Mouse (Mus musculus) neural tube, embryonic 15.5 days (tissue): ENCODE data around the gene Ldlrad1. TPM values are rescaled to one million over a fixed set of nuclear protein-coding genes. Genes with fewer than 3 reads are reported as not detected.

ENCODE experiments used
- ATAC-seq: fragments of 200-750 bp; cut with Nextera tagmentation; 2 replicates; pipeline ENCODE4 v1.8.0; 2017; ENCODE audit warnings: mild to moderate bottlenecking, moderate TSS enrichment, moderate library complexity; ENCODE audit not compliant: low FRiP score
- H3K27ac ChIP-seq: fragments of 300-500 bp; sonication (generic); replicated peaks from 2 replicates; pipeline ENCODE4 v1.5.1; 2015; ENCODE audit warnings: mild to moderate bottlenecking, inconsistent platforms
- H3K27me3 ChIP-seq: fragments of 300-500 bp; sonication (generic); replicated peaks from 2 replicates; pipeline ENCODE4 v1.6.1; 2015; ENCODE audit warnings: inconsistent platforms
- H3K36me3 ChIP-seq: fragments of 300-500 bp; sonication (generic); 2 replicates; pipeline ENCODE4 v1.6.1; 2015; ENCODE audit warnings: inconsistent platforms
- H3K4me1 ChIP-seq: fragments of 300-500 bp; sonication (generic); 2 replicates; pipeline ENCODE4 v1.6.1; 2015; ENCODE audit warnings: inconsistent platforms
- H3K4me2 ChIP-seq: fragments of 300-500 bp; sonication (generic); 2 replicates; pipeline ENCODE4 v1.6.1; 2015; ENCODE audit warnings: inconsistent platforms, mild to moderate bottlenecking, moderate library complexity
- H3K4me3 ChIP-seq: fragments of 300-500 bp; sonication (generic); replicated peaks from 2 replicates; pipeline ENCODE4 v1.5.1; 2015; ENCODE audit warnings: mild to moderate bottlenecking, inconsistent platforms
- H3K9ac ChIP-seq: fragments of 300-500 bp; sonication (generic); replicated peaks from 2 replicates; pipeline ENCODE4 v1.6.1; 2015; ENCODE audit warnings: mild to moderate bottlenecking, inconsistent platforms
- H3K9me3 ChIP-seq: fragments of 300-500 bp; sonication (generic); replicated peaks from 2 replicates; pipeline ENCODE4 v1.6.1; 2016; ENCODE audit warnings: inconsistent platforms
- WGBS: fragments of 180-500 bp; shearing (Covaris S2); methylation state at CpG from one replicate; pipeline ENCODE4 v1.1.7; 2015; ENCODE audit warnings: mixed read lengths; 5-methylcytosine and 5-hydroxymethylcytosine counted together
- polyA plus RNA-seq: library from polyadenylated mRNA; unstranded; fragments of >200 nt; fragmentation: Nextera tagmentation; extraction: Ambion mirVana; gene quantifications from 2 replicates; pipeline ENCODE4 v1.2.1, GENCODE M21; 2015

Ldlrad1 gene
- polyA plus RNA-seq, result not detected in 2 replicates

- H3K27ac ChIP-seq, result no peak within 1 kb of the TSS
- no peak within 1 kb of the TSS for H3K9ac ChIP-seq
- H3K4me3 ChIP-seq, result no peak within 1 kb of the TSS
- no peak for ATAC-seq
- H3K36me3 ChIP-seq, result peaks cover 29% of the 10 kb centered on the region
- no peaks in the 10 kb centered on the region for H3K9me3 ChIP-seq
- no peaks in the 10 kb centered on the region for H3K27me3 ChIP-seq
- H3K4me1 ChIP-seq, result no peaks in the 10 kb centered on the region
- 91% methylated on average over 3 of the region's 3 CpGs for WGBS
- no peak within 1 kb of the TSS for H3K4me2 ChIP-seq
These were observed at the start of gene Ldlrad1 for GRCm38 (mm10) chr4:107208880-107209279. Gene Ldlrad1, plus strand, starts transcription at chr4:107209180.

- H3K9ac ChIP-seq, result no peak overlapping the region
- WGBS, result 95% methylated on average over 8 of the region's 8 CpGs
- H3K27ac ChIP-seq, result no peak overlapping the region
- no peaks in the 10 kb centered on the region for H3K9me3 ChIP-seq
- no peak for ATAC-seq
- no peaks in the 10 kb centered on the region for H3K27me3 ChIP-seq
- H3K36me3 ChIP-seq, result 0 out of 2 replicates have a peak, but pooled peaks cover 13% of the 10 kb centered on the region
- H3K4me3 ChIP-seq, result no peak overlapping the region
- H3K4me2 ChIP-seq, result no peak overlapping the region
- peaks cover 8% of the 10 kb centered on the region; the same call in 1 of the 2 replicates for H3K4me1 ChIP-seq
These were observed 48.8 kb upstream of the Ldlrad1 start for GRCm38 (mm10) chr4:107160181-107160580.

- H3K27ac ChIP-seq, result no peak overlapping the region
- H3K27me3 ChIP-seq, result no peaks in the 10 kb centered on the region
- 88% methylated on average over 10 of the region's 10 CpGs for WGBS
These were observed 45.6 kb upstream of the Ldlrad1 start for GRCm38 (mm10) chr4:107163341-107163740.

GRCm38 (mm10) chr4:107163756-107164587, 45.0 kb upstream of the Ldlrad1 start:
- Histone ChIP-seq H3K9me3 (no peaks in the 10 kb centered on the region), H3K36me3 (peaks cover 16% of the 10 kb centered on the region; the same call in 1 of the 2 replicates), H3K9ac (no peak overlapping the region), H3K27me3 (no peaks in the 10 kb centered on the region), H3K4me3 (no peak overlapping the region), H3K4me1 (peaks cover 8% of the 10 kb centered on the region; the same call in 1 of the 2 replicates), H3K27ac (0 out of 2 replicates have a peak overlapping the region, but pooled peaks have one; percentile 29), H3K4me2 (no peak overlapping the region)
- 37% methylated on average over 9 of the region's 9 CpGs for WGBS
- ATAC-seq, result peak; percentile 65

More at GRCm38 (mm10) chr4:107163341-107163740, 45.6 kb upstream of the Ldlrad1 start:
- no peak overlapping the region for H3K4me2 ChIP-seq
- peaks cover 8% of the 10 kb centered on the region; the same call in 1 of the 2 replicates for H3K4me1 ChIP-seq
- H3K36me3 ChIP-seq, result peaks cover 16% of the 10 kb centered on the region; the same call in 1 of the 2 replicates
- H3K9me3 ChIP-seq, result no peaks in the 10 kb centered on the region
- no peak overlapping the region for H3K9ac ChIP-seq
- H3K4me3 ChIP-seq, result no peak overlapping the region
- ATAC-seq, result no peak

DNA sequence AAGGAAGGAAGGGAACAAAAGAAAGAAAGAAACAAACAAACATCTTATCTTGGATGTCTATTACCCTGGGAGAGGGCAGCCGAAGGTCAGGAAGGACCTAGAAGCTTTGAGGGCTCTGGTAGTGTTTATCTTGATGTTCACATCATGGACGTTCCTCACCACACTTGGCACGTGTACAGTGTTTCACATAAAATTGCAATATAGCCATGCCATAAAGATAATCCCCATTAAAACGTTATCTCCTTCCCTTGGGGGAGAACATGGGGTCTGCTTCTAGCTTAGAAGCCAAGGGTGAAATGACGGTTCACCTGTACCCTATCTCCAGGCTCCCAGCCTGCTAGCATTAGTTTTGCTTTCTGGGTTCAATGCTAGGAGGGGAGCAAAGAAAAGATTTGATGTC, 42.3 kb upstream of the Ldlrad1 start:
- no peak overlapping the region for H3K4me2 ChIP-seq
- peaks cover 8% of the 10 kb centered on the region; the same call in 1 of the 2 replicates for H3K4me1 ChIP-seq
- no peak overlapping the region for H3K9ac ChIP-seq
- no peaks in the 10 kb centered on the region for H3K9me3 ChIP-seq
- no peak for ATAC-seq
- no peak overlapping the region for H3K27ac ChIP-seq
- peaks cover 15% of the 10 kb centered on the region; the same call in 1 of the 2 replicates for H3K36me3 ChIP-seq
- 74% methylated on average over 5 of the region's 5 CpGs for WGBS
- H3K4me3 ChIP-seq, result no peak overlapping the region
- no peaks in the 10 kb centered on the region for H3K27me3 ChIP-seq

DNA sequence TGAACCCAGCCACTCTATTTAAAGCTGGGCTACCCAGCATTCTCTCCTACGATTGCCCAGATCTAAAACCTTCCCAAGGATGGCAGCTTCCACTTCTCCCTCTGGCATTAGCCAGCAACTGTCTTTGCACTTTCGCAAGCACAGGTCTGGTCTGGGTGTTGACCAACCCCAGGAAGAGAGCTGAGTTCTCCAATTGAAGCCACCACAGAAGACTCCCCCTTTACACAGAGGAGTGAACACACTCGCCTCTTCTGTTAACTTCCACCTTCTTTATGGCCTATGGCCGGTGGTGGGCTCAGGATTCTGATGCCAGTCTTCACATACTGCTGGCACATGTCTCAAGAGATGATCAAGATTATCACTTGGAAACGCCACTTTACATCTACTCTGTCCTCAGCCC, 41.2 kb upstream of the Ldlrad1 start:
- no peaks in the 10 kb centered on the region for H3K9me3 ChIP-seq
- peaks cover 8% of the 10 kb centered on the region; the same call in 1 of the 2 replicates for H3K4me1 ChIP-seq
- H3K9ac ChIP-seq, result no peak overlapping the region
- H3K27me3 ChIP-seq, result no peaks in the 10 kb centered on the region
- peaks cover 21% of the 10 kb centered on the region; the same call in 1 of the 2 replicates for H3K36me3 ChIP-seq
- no peak overlapping the region for H3K27ac ChIP-seq
- 88% methylated on average over 5 of the region's 5 CpGs for WGBS
- H3K4me2 ChIP-seq, result no peak overlapping the region
- ATAC-seq, result no peak
- no peak overlapping the region for H3K4me3 ChIP-seq

DNA sequence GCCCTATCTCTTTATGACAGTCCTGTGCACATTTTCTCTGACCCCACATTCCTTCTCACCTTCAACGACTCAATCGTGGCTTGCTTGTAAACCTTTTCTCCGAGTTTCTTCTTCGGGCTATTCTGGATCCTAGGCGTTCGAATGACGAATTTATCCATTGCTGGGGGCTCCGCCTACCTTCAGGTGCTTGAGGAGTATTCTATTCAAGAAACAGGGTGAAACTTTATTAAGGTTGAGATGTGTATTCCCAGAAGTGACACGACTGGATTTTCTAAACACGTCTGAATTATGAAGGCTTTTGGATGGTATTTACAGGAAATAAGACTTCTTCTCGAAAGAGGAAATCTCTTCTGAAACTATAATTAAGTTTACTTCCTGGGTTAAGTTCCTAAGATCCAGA, 31.5 kb upstream of the Ldlrad1 start:
- WGBS, result 49% methylated on average over 11 of the region's 11 CpGs
- peak overlapping the region; percentile 99 for H3K4me3 ChIP-seq
- no peak for ATAC-seq
- peaks cover 9% of the 10 kb centered on the region; the same call in 1 of the 2 replicates for H3K36me3 ChIP-seq
- peak overlapping the region; percentile 99 for H3K27ac ChIP-seq
- peak overlapping the region; percentile 77 for H3K4me2 ChIP-seq
- peaks cover 40% of the 10 kb centered on the region for H3K4me1 ChIP-seq
- no peaks in the 10 kb centered on the region for H3K27me3 ChIP-seq
- H3K9ac ChIP-seq, result peak overlapping the region; percentile 87
- H3K9me3 ChIP-seq, result no peaks in the 10 kb centered on the region

GRCm38 (mm10) chr4:107178182-107178829, 30.7 kb upstream of the Ldlrad1 start, which contains the start of gene Tmem59:
Gene Tmem59, plus strand, starts transcription at chr4:107178399.
- Histone ChIP-seq H3K27me3 (no peaks in the 10 kb centered on the region), H3K9me3 (no peaks in the 10 kb centered on the region), H3K27ac (peak within 1 kb of the TSS; percentile 99), H3K9ac (peak within 1 kb of the TSS; percentile 87), H3K4me3 (peak within 1 kb of the TSS; percentile 99), H3K4me1 (peaks cover 45% of the 10 kb centered on the region), H3K4me2 (peak within 1 kb of the TSS; percentile 77), H3K36me3 (peaks cover 7% of the 10 kb centered on the region; the same call in 1 of the 2 replicates)
- ATAC-seq, result peak; percentile 95
- under 1% methylated on average over 49 of the region's 49 CpGs for WGBS

DNA sequence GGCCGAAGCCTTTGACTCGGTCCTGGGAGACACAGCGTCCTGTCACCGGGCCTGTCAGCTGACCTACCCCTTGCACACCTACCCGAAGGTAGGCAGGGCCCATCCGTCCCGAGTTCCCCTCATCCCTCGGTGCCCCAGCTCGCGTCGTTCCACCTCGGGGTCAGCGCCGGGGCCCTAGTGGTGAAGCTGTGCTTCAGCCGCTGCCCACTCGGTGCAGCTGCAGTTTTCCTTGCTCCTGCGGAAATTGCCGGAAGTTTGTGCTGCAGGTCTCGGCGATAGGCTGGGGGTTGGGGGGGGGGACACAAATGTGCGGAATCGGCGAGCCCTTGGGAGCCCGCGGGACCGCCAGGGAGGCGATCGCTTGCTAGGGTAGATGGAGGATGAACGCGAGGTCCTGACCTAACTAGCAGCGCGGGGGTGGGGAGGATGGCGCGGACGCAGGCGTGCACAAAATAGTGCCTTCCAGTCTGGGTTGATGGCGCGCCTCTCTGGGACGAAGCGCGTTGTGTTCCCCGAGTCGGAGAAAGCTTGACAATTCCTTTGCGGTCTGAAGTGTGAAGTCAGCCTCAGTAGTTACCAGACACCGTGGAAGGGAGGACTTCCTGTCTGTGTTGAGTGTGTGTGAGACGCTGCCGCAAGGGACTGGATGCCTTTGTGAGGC, 30.0 kb upstream of the Ldlrad1 start, which contains the start of gene Tceanc2:
Gene Tceanc2 (minus strand): TSS at position 287 of the 661 bp plus-strand sequence.
- Histone ChIP-seq H3K4me1 (peaks cover 46% of the 10 kb centered on the region), H3K27ac (peak within 1 kb of the TSS; percentile 99), H3K4me3 (peak within 1 kb of the TSS; percentile 99), H3K4me2 (peak within 1 kb of the TSS; percentile 77), H3K9me3 (no peaks in the 10 kb centered on the region), H3K9ac (peak within 1 kb of the TSS; percentile 87), H3K36me3 (peaks cover under 1% of the 10 kb centered on the region; the same call in 1 of the 2 replicates), H3K27me3 (no peaks in the 10 kb centered on the region)
- peak; percentile 70 for ATAC-seq
- under 1% methylated on average over 47 of the region's 47 CpGs for WGBS

- 2% methylated on average over 8 of the region's 8 CpGs for WGBS
- Histone ChIP-seq H3K4me1 (peaks cover 46% of the 10 kb centered on the region), H3K27me3 (no peaks in the 10 kb centered on the region)
These were observed 29.4 kb upstream of the Ldlrad1 start for GRCm38 (mm10) chr4:107179561-107179960.

GRCm38 (mm10) chr4:107180746-107181145, 28.2 kb upstream of the Ldlrad1 start:
- H3K36me3 ChIP-seq, result no peaks in the 10 kb centered on the region; the same call in 1 of the 2 replicates
- H3K9me3 ChIP-seq, result no peaks in the 10 kb centered on the region
- H3K9ac ChIP-seq, result no peak overlapping the region
- ATAC-seq, result no peak
- no peaks in the 10 kb centered on the region for H3K27me3 ChIP-seq
- no peak overlapping the region for H3K27ac ChIP-seq
- peak overlapping the region; percentile 77 for H3K4me2 ChIP-seq
- no peak overlapping the region for H3K4me3 ChIP-seq
- H3K4me1 ChIP-seq, result peaks cover 44% of the 10 kb centered on the region

More at GRCm38 (mm10) chr4:107179561-107179960, 29.4 kb upstream of the Ldlrad1 start:
- ATAC-seq, result no peak
- peak overlapping the region; percentile 87 for H3K9ac ChIP-seq
- H3K4me2 ChIP-seq, result peak overlapping the region; percentile 77
- peak overlapping the region; percentile 99 for H3K27ac ChIP-seq
- no peaks in the 10 kb centered on the region for H3K36me3 ChIP-seq
- no peaks in the 10 kb centered on the region for H3K9me3 ChIP-seq
- peak overlapping the region; percentile 99 for H3K4me3 ChIP-seq
